Mouse (Mus musculus) G1E (cell line): ENCODE data around the gene Defb41. TPM values are rescaled to one million over a fixed set of nuclear protein-coding genes. Genes with fewer than 3 reads are reported as not detected.

Source experiments
- ATAC-seq: 2 replicates; pipeline ENCODE4 v1.8.0; 2016; ENCODE audit warnings: mild to moderate bottlenecking; ENCODE audit not compliant: insufficient number of reproducible peaks, poor library complexity, low FRiP score, severe bottlenecking; ENCODE audit errors: extremely low read depth
- DNase-seq: peaks from one replicate; pipeline ENCODE4 v3.0.0; 2012; ENCODE audit warnings: low spot score
- H3K27me3 ChIP-seq: 2 replicates; pipeline ENCODE4 v1.6.1; 2012; ENCODE audit warnings: mild to moderate bottlenecking, low read length, inconsistent platforms; ENCODE audit not compliant: insufficient read depth
- H3K36me3 ChIP-seq: replicated peaks from 2 replicates; pipeline ENCODE3; 2012; ENCODE audit warnings: mild to moderate bottlenecking, inconsistent platforms
- H3K4me1 ChIP-seq: 2 replicates; pipeline ENCODE4 v1.6.1; 2012; ENCODE audit warnings: low read depth, low read length, inconsistent platforms, mixed read lengths; ENCODE audit not compliant: insufficient read depth
- H3K4me3 ChIP-seq: 2 replicates; pipeline ENCODE4 v1.5.1; 2012; ENCODE audit warnings: low read depth, mild to moderate bottlenecking, inconsistent platforms, low read length, moderate library complexity, mixed read lengths
- H3K9me3 ChIP-seq: replicated peaks from 2 replicates; pipeline ENCODE4 v1.6.1; 2012; ENCODE audit warnings: inconsistent platforms
- CTCF ChIP-seq: IDR thresholded peaks from 2 replicates; pipeline ENCODE4 v1.5.1; 2012; ENCODE audit warnings: low read depth, low read length, inconsistent platforms, mixed read lengths
- GATA1 ChIP-seq: IDR thresholded peaks from 2 replicates; pipeline ENCODE4 v1.6.1; 2012; ENCODE audit warnings: borderline replicate concordance, low read length, inconsistent platforms, mixed read lengths
- GATA2 ChIP-seq: IDR thresholded peaks from 2 replicates; pipeline ENCODE4 v1.6.1; 2012; ENCODE audit warnings: low read depth, low read length, inconsistent platforms, borderline replicate concordance
- POLR2AphosphoS5 ChIP-seq: IDR thresholded peaks from 2 replicates; pipeline ENCODE4 v1.6.1; 2012; ENCODE audit warnings: low read depth, low read length, inconsistent platforms; ENCODE audit not compliant: insufficient replicate concordance
- TAL1 ChIP-seq: conservative IDR thresholded peaks from 2 replicates; pipeline ENCODE4 v1.6.1; 2012; ENCODE audit warnings: low read depth, low read length, inconsistent platforms, mixed read lengths
- polyA plus RNA-seq: library from polyadenylated mRNA; stranded (reverse); fragments of >175 nt; gene quantifications from 2 replicates; pipeline ENCODE4 v1.2.3, GENCODE M21; 2012
- total RNA-seq, 2 experiments: library from RNA; stranded (forward) in 1 of 2; stranded (reverse) in 1 of 2; fragments of 200-1000 nt in 1 of 2; fragments of >200 nt in 1 of 2; fragmentation: Nextera tagmentation in 1 of 2; gene quantifications; 2 replicates each; pipeline ENCODE4 v1.2.3; 2014 to 2017

Gene Defb41
- not detected in 2 replicates for total RNA-seq (2014; fragmentation: Nextera tagmentation)
- total RNA-seq (2017): not detected in 2 replicates
- polyA plus RNA-seq: not detected in 2 replicates

DNA sequence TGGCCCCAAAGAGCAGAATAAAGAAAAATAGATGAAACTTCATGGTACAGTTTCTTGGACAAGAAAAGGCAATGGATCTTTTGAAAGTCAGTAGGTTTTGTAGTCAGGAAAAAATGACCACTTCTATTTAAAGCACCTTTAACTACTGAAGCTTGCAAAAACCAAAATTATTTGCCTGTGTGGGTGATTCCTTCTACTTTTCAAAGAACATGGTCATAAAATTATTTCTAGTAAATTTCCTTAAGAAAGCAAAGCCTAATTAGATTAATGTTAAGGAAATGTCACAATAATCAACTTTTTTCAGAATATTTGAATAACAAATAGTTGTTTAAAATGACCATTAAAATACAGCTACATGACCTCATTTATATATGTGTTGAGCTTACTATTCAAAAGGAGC lies at the start of gene Defb41:
Gene Defb41, minus strand, starts transcription at position 101 of the 400 bp plus-strand sequence.
- Histone ChIP-seq H3K4me3 (no peak within 1 kb of the TSS), H3K4me1 (no peaks in the 10 kb centered on the region), H3K9me3 (no peaks in the 10 kb centered on the region), H3K27me3 (no peaks in the 10 kb centered on the region), H3K36me3 (no peaks in the 10 kb centered on the region)
- ATAC-seq: no peak
- TF ChIP-seq TAL1 (no peak), CTCF (no peak), GATA1 (no peak), POLR2AphosphoS5 (no peak), GATA2 (no peak)
- DNase-seq: no peak

DNA sequence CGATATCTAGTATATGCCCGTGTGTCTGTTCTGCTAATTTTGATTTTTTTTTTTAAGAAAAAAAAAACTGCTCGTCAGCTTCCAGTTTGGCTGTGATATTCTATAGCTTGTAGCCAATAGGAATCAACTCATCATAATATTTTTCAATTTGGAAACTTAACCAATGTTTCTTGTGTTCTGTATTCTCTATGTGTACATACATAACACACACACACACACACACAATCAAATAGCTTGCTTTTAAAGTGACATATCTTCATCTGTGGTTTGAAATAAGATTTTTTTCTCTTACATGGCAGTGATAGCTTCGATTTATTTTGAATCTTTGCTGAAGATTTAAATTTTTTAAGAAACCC lies 43.5 kb upstream of the Defb41 start:
- H3K27me3 ChIP-seq: no peaks in the 10 kb centered on the region
- ATAC-seq (no peak), DNase-seq (no peak)
- no peaks in the 10 kb centered on the region for H3K9me3 ChIP-seq
- no peaks in the 10 kb centered on the region for H3K36me3 ChIP-seq
- no peaks in the 10 kb centered on the region for H3K4me1 ChIP-seq
- TF ChIP-seq GATA2 (no peak), GATA1 (no peak), POLR2AphosphoS5 (no peak), CTCF (no peak), TAL1 (no peak)
- no peak overlapping the region for H3K4me3 ChIP-seq

DNA sequence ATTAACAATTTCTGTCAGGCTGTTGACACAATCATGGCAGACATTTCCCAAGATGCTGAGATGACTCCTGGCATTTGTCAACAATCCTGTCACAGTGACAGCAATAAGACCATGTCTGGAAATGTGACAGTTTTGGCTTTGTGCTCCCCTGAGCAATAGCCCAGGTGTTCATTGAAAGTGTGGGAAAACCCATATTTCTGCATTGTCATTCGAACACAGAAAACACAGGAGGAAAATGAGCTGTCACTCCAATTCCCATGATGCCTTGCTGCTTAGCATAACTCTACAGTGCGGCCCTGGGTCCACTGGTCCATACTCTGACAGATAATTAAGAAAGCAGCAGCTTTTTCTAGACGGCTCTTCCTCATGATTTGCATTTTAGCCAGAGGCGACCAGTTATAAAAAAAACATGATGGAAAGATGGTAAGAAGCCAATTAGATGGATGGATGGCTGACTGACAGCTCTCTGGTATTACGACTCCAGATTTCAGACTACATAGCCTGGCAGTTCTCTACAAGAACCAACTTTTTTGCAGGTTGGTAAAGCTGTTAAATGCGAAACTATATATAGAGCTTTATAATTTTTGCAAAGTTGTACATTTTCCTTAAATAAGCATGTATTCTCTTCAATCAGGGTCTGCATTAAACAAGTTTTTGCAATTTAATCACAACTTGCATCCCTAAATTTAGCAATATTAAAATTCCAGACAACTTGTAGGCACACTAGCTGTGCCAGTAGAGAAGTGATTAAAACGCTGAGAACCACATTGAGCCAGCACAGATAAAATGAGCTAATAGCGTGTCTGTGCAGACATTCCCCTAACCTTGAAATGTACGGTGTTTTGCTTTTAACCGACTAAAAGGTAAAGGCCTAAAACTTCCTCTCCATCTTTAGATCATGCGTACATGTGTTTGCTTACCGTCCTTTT lies 42.9 kb upstream of the Defb41 start:
- Histone ChIP-seq H3K4me3 (no peak overlapping the region), H3K9me3 (no peaks in the 10 kb centered on the region), H3K36me3 (no peaks in the 10 kb centered on the region), H3K27me3 (no peaks in the 10 kb centered on the region), H3K4me1 (no peaks in the 10 kb centered on the region)
- ATAC-seq (no peak), DNase-seq (no peak)
- TF ChIP-seq GATA1 (no peak), GATA2 (no peak), POLR2AphosphoS5 (no peak), CTCF (no peak), TAL1 (no peak)

DNA sequence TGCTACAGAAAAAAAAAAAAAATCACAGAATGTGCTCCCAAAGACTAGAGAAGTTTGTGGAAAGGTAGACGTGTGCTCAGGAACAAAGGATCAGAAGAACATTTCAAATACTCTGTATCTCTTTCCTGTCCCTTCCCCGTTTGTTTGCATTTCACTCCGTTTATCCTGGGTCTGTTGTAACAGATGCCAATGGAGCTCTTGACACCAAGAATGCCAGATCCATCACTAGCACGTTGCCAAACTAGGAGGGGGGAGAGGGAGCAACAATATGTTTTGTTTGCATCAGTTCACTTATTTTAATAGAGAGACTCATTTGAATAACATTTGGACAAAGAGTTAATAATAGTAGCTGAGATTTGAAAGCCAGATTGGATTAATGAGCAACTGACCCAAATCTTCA lies 27.6 kb upstream of the Defb41 start:
- no peaks in the 10 kb centered on the region for H3K36me3 ChIP-seq
- no peaks in the 10 kb centered on the region for H3K27me3 ChIP-seq
- TF ChIP-seq GATA1 (no peak), POLR2AphosphoS5 (no peak), GATA2 (no peak), CTCF (no peak), TAL1 (no peak)
- ATAC-seq (no peak), DNase-seq (no peak)
- no peaks in the 10 kb centered on the region for H3K4me1 ChIP-seq
- no peak overlapping the region for H3K4me3 ChIP-seq
- H3K9me3 ChIP-seq: no peaks in the 10 kb centered on the region

DNA sequence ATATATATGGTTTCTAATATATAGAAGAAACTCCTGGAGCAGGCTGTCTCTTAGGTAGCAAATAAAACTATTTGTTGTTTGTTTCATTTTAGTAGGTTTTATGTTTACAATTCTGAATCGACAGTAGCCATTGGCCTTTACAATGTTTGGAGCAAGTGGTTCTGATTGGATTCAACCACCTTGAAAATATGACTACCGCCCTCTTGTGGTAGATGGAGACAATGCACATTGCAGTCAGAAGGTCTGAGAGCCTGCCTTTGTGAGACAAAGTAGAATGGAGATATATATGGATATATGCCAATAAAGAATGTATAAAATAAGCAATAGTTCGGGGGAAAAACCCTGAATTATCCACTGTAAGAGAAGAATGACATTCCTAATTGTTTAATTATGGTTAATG lies 23.9 kb upstream of the Defb41 start:
- H3K4me1 ChIP-seq: no peaks in the 10 kb centered on the region
- DNase-seq (no peak), ATAC-seq (no peak)
- no peaks in the 10 kb centered on the region for H3K9me3 ChIP-seq
- no peaks in the 10 kb centered on the region for H3K27me3 ChIP-seq
- H3K36me3 ChIP-seq: no peaks in the 10 kb centered on the region
- TF ChIP-seq CTCF: peak; percentile 34; the same call in 1 of the 2 replicates
- TF ChIP-seq GATA2: no peak
- no peak overlapping the region for H3K4me3 ChIP-seq

DNA sequence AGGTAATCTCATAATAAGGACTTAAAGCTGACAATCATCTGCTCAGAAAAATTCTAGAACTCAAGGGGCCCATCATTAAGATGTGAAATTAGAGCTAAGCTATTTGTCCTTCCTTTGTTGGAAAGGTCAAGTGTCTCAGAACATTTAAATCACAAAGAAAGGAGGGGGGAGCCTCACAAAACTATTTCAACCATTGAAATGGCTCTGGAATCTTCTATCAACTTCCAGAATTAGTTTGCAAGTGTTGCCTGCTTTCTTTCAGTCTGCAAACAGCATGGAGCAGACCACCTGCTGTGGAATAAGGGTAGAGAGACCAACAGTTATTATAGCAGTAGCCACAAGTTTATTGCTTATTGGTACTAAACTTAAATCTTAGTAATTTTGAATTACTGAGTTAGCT lies 22.4 kb upstream of the Defb41 start:
- H3K9me3 ChIP-seq: no peaks in the 10 kb centered on the region
- DNase-seq (no peak), ATAC-seq (no peak)
- no peaks in the 10 kb centered on the region for H3K36me3 ChIP-seq
- no peaks in the 10 kb centered on the region for H3K4me1 ChIP-seq
- no peak for TF ChIP-seq POLR2AphosphoS5
- no peak for TF ChIP-seq CTCF
- no peak for TF ChIP-seq GATA2
- no peak for TF ChIP-seq TAL1
- no peak for TF ChIP-seq GATA1
- H3K4me3 ChIP-seq: no peak overlapping the region
- no peaks in the 10 kb centered on the region for H3K27me3 ChIP-seq
